Comparison of ENCODE assay signal across 13 mouse cellular contexts in genomic region chr12:108410416-108411208, GRCm38 (mm10). TPM values are rescaled to one million over a fixed set of nuclear protein-coding genes. Genes with fewer than 3 reads are reported as not detected.
DNase-seq lines count a peak whose midpoint lies in the region; ATAC-seq and TF ChIP-seq lines count a peak whose summit lies in the region.
"Had no signal": no experiment of that assay in that cellular context is flagged by ENCODE, and none has a peak within 500 bp of the region (broad histone marks: within the 10 kb centered on the region; RNA-seq: fewer than 3 reads in every experiment).

No protein-coding gene starts in this region.

- no peak overlapping the region for H3K4me3 ChIP-seq in cerebellum, adult 2 months (replicated peaks; ENCODE audit: insufficient read depth, low read depth, low read length)
- H3K4me3 ChIP-seq in left cerebral cortex, adult 2 months: no peak overlapping the region
- peak overlapping the region; percentile 16 for H3K4me3 ChIP-seq in hindbrain, embryonic 15.5 days
- peak overlapping the region; percentile 24 for H3K4me3 ChIP-seq in neural tube, embryonic 13.5 days

- 0 out of 2 replicates have a peak overlapping the region, but pooled peaks have one; percentile 22 for H3K9ac ChIP-seq in hindbrain, embryonic 15.5 days
- H3K9ac ChIP-seq in neural tube, embryonic 13.5 days: peak overlapping the region; percentile 22

- TF ChIP-seq POLR2A in cerebellum, adult 2 months (IDR thresholded peaks at IDR 0.05; ENCODE audit: borderline replicate concordance, insufficient read depth, low read length): no peak

- no peaks in the 10 kb centered on the region for H3K9me3 ChIP-seq in hindbrain, embryonic 15.5 days
- no peaks in the 10 kb centered on the region for H3K9me3 ChIP-seq in neural tube, embryonic 13.5 days

- no peaks in the 10 kb centered on the region for H3K27me3 ChIP-seq in cerebellum, adult 2 months (ENCODE audit: control insufficient read depth, insufficient read depth, low read length)
- no peaks in the 10 kb centered on the region for H3K27me3 ChIP-seq in hindbrain, embryonic 15.5 days
- H3K27me3 ChIP-seq in neural tube, embryonic 13.5 days: no peaks in the 10 kb centered on the region

- WGBS in cerebellum, adult 2 months: 42% methylated on average over 14 of the region's 14 CpGs
- 50% methylated on average over 14 of the region's 14 CpGs for WGBS in hindbrain, embryonic 15.5 days
- 46% methylated on average over 14 of the region's 14 CpGs for WGBS in neural tube, embryonic 13.5 days

- H3K4me2 ChIP-seq in hindbrain, embryonic 15.5 days: 0 out of 2 replicates have a peak overlapping the region, but pooled peaks have one; percentile 11
- peak overlapping the region; percentile 8; the same call in 1 of the 2 replicates for H3K4me2 ChIP-seq in neural tube, embryonic 13.5 days

- ATAC-seq in hindbrain, embryonic 15.5 days (ENCODE audit: low FRiP score, low read depth): peak; percentile 34; the same call in 1 of the 2 replicates
- ATAC-seq in neural tube, embryonic 13.5 days (ENCODE audit: low read depth): peak; percentile 82

- H3K36me3 ChIP-seq in hindbrain, embryonic 15.5 days: no peaks in the 10 kb centered on the region
- H3K36me3 ChIP-seq in neural tube, embryonic 13.5 days: no peaks in the 10 kb centered on the region

- DNase-seq in cerebellum, adult 2 months: no peak
- no peak for DNase-seq in cerebellum, adult 9-10 months
- no peak for DNase-seq in left cerebral cortex, adult 2 months (ENCODE audit: extremely low spot score in 1 of 2, low spot score in 2 of 2)
- DNase-seq in left cerebral cortex, adult 18-20 months (ENCODE audit: low spot score in 2 of 2): no peak
- DNase-seq in kidney, postnatal 14 days: no peak
- DNase-seq in spleen, postnatal 14 days (ENCODE audit: low spot score in 2 of 2): no peak
- DNase-seq: gastrocnemius, postnatal 25 days; heart, postnatal 14 days; kidney, adult 8-10 months; liver had no signal

- intact Hi-C loops in left cerebral cortex, adult 2 months (cut with DNase I): no loop called here

- H3K4me1 ChIP-seq in cerebellum, adult 2 months (ENCODE audit: control insufficient read depth, insufficient read depth, low read length): peaks cover 10% of the 10 kb centered on the region
- peaks cover 7% of the 10 kb centered on the region for H3K4me1 ChIP-seq in hindbrain, embryonic 15.5 days (replicated peaks)
- peaks cover 23% of the 10 kb centered on the region for H3K4me1 ChIP-seq in neural tube, embryonic 13.5 days (replicated peaks)

- H3K27ac ChIP-seq in cerebellum, adult 2 months (ENCODE audit: insufficient read depth, low read length): peak overlapping the region; percentile 5; the same call in 1 of the 2 replicates
- peak overlapping the region; percentile 50; the same call in 1 of the 2 replicates for H3K27ac ChIP-seq in left cerebral cortex, adult 2 months
- peak overlapping the region; percentile 57 for H3K27ac ChIP-seq in hindbrain, embryonic 15.5 days (replicated peaks)
- H3K27ac ChIP-seq in neural tube, embryonic 13.5 days (replicated peaks): peak overlapping the region; percentile 84

- TF ChIP-seq CTCF in cerebellum, adult 2 months (IDR thresholded peaks at IDR 0.05; ENCODE audit: borderline replicate concordance, insufficient read depth, low read depth, low read length): no peak
- TF ChIP-seq CTCF in left cerebral cortex, adult 2 months (IDR thresholded peaks at IDR 0.05): no peak

RNA-seq across cellular contexts. Expression of gene Eml1, which starts 39.9 kb away (rescaled TPM):
- polyA plus RNA-seq in cerebellum, adult 2 months (2012; rRNA removed): 89.7 and 93.9 TPM in 2 replicates
- total RNA-seq in left cerebral cortex, adult 2 months (2021): 10 to 100 TPM; 65.7 to 68.2 TPM
- total RNA-seq in left cerebral cortex, adult 18-20 months (2021): 10 to 100 TPM; 60.4 to 64.1 TPM
- 58.2 and 60.4 TPM in 2 replicates for polyA plus RNA-seq in hindbrain, embryonic 15.5 days (2015; fragmentation: Nextera tagmentation; extraction: Ambion mirVana)
- 91.4 and 94.3 TPM in 2 replicates for polyA plus RNA-seq in neural tube, embryonic 13.5 days (2015; fragmentation: Nextera tagmentation; extraction: Ambion mirVana)
- total RNA-seq: MEL had no signal

Comparison
In these comparisons a context has a peak if more than half of its experiments do, and no peak if none do; other contexts are left out.
1. H3K27ac ChIP-seq: peak in every context shown above with its lines; median percentile 84 in neural tube, embryonic 13.5 days; 57 in hindbrain, embryonic 15.5 days; 50 in left cerebral cortex, adult 2 months; 5 in cerebellum, adult 2 months.
2. H3K4me3 ChIP-seq: peak in hindbrain, embryonic 15.5 days (single experiment) and neural tube, embryonic 13.5 days (single experiment); none in cerebellum, adult 2 months (single experiment) and left cerebral cortex, adult 2 months (single experiment).